Mouse (Mus musculus): ENCODE measurements around the gene Lsm12. TPM values are rescaled to one million over a fixed set of nuclear protein-coding genes. Genes with fewer than 3 reads are reported as not detected.

Lsm12 gene
- polyA plus RNA-seq, 1 experiment from 2014 or later, result 114 TPM

- Histone ChIP-seq H3K36me3 (peaks cover 14% of the 10 kb centered on the region; the same call in 1 of the 2 replicates), H3K4me3 (no peak overlapping the region), H3K27ac (peak overlapping the region; percentile 25; the same call in 1 of the 2 replicates), H3K9me3 (replicated peaks) (no peaks in the 10 kb centered on the region), H3K4me1 (peaks cover 71% of the 10 kb centered on the region), H3K27me3 (no peaks in the 10 kb centered on the region), H3K4me2 (replicated peaks) (no peak overlapping the region), H3K9ac (0 out of 2 replicates have a peak overlapping the region, but pooled peaks have one; percentile 23)
- ATAC-seq (ENCODE audit: low FRiP score), result no peak
- WGBS, result 61% methylated on average over 10 of the region's 10 CpGs
Measured at GRCm38 (mm10) chr11:102214430-102215156, 29.5 kb upstream of the Lsm12 start.

- Histone ChIP-seq H3K4me3 (no peak overlapping the region), H3K27ac (no peak overlapping the region), H3K9me3 (replicated peaks) (no peaks in the 10 kb centered on the region), H3K9ac (no peak overlapping the region), H3K4me1 (peaks cover 69% of the 10 kb centered on the region), H3K4me2 (replicated peaks) (no peak overlapping the region), H3K27me3 (no peaks in the 10 kb centered on the region), H3K36me3 (peaks cover 3% of the 10 kb centered on the region)
- no peak for ATAC-seq (ENCODE audit: low FRiP score)
- 70% methylated on average over 18 of the region's 18 CpGs for WGBS
Measured at GRCm38 (mm10) chr11:102211936-102212341, 26.8 kb upstream of the Lsm12 start.

- H3K4me1 ChIP-seq, result peaks cover 65% of the 10 kb centered on the region
- WGBS, result 69% methylated on average over 5 of the region's 5 CpGs
- H3K27me3 ChIP-seq, result no peaks in the 10 kb centered on the region
- peaks cover 12% of the 10 kb centered on the region for H3K36me3 ChIP-seq
- H3K9me3 ChIP-seq (replicated peaks), result no peaks in the 10 kb centered on the region
- H3K9ac ChIP-seq, result no peak overlapping the region
- no peak overlapping the region for H3K27ac ChIP-seq
- no peak overlapping the region for H3K4me2 ChIP-seq (replicated peaks)
- no peak for ATAC-seq (ENCODE audit: low FRiP score)
- no peak overlapping the region for H3K4me3 ChIP-seq
Measured at GRCm38 (mm10) chr11:102211011-102211410, 25.9 kb upstream of the Lsm12 start.

GRCm38 (mm10) chr11:102210185-102210584, 25.1 kb upstream of the Lsm12 start:
- Histone ChIP-seq H3K9ac (no peak overlapping the region), H3K27me3 (no peaks in the 10 kb centered on the region), H3K4me2 (replicated peaks) (no peak overlapping the region), H3K36me3 (peaks cover 20% of the 10 kb centered on the region), H3K4me3 (no peak overlapping the region), H3K9me3 (replicated peaks) (no peaks in the 10 kb centered on the region), H3K4me1 (peaks cover 57% of the 10 kb centered on the region), H3K27ac (no peak overlapping the region)
- 80% methylated on average over 3 of the region's 3 CpGs for whole genome bisulfite sequencing
- no peak for ATAC-seq (ENCODE audit: low FRiP score)

GRCm38 (mm10) chr11:102209742-102210141, 24.6 kb upstream of the Lsm12 start:
- no peak for ATAC-seq (ENCODE audit: low FRiP score)
- peaks cover 52% of the 10 kb centered on the region for H3K4me1 ChIP-seq
- WGBS, result 25% methylated on average over 2 of the region's 2 CpGs
- H3K4me2 ChIP-seq (replicated peaks), result no peak overlapping the region
- H3K4me3 ChIP-seq, result no peak overlapping the region
- H3K27me3 ChIP-seq, result no peaks in the 10 kb centered on the region
- H3K9me3 ChIP-seq (replicated peaks), result no peaks in the 10 kb centered on the region
- no peak overlapping the region for H3K27ac ChIP-seq
- no peak overlapping the region for H3K9ac ChIP-seq
- H3K36me3 ChIP-seq, result peaks cover 25% of the 10 kb centered on the region

- 26% methylated on average over 3 of the region's 4 CpGs for WGBS
- H3K4me3 ChIP-seq, result no peak overlapping the region
- no peaks in the 10 kb centered on the region for H3K27me3 ChIP-seq
- no peak overlapping the region for H3K27ac ChIP-seq
- H3K9me3 ChIP-seq (replicated peaks), result no peaks in the 10 kb centered on the region
- H3K9ac ChIP-seq, result no peak overlapping the region
- peaks cover 34% of the 10 kb centered on the region for H3K36me3 ChIP-seq
- no peak overlapping the region for H3K4me2 ChIP-seq (replicated peaks)
- ATAC-seq (ENCODE audit: low FRiP score), result no peak
- H3K4me1 ChIP-seq, result peaks cover 44% of the 10 kb centered on the region
Measured at GRCm38 (mm10) chr11:102208846-102209245, 23.8 kb upstream of the Lsm12 start.

- H3K9ac ChIP-seq, result 0 out of 2 replicates have a peak overlapping the region, but pooled peaks have one; percentile 35
- 0 out of 2 replicates have a peak overlapping the region, but pooled peaks have one; percentile 2 for H3K4me2 ChIP-seq (replicated peaks)
- WGBS, result 23% methylated on average over 11 of the region's 11 CpGs
- ATAC-seq (ENCODE audit: low FRiP score), result 0 out of 2 replicates have a peak, but pooled peaks have one; percentile 36
- no peaks in the 10 kb centered on the region for H3K27me3 ChIP-seq
- no peak overlapping the region for H3K4me3 ChIP-seq
- peaks cover 44% of the 10 kb centered on the region for H3K4me1 ChIP-seq
- peak overlapping the region; percentile 52; the same call in 1 of the 2 replicates for H3K27ac ChIP-seq
- H3K36me3 ChIP-seq, result peaks cover 40% of the 10 kb centered on the region
- H3K9me3 ChIP-seq (replicated peaks), result no peaks in the 10 kb centered on the region
Measured at GRCm38 (mm10) chr11:102207825-102208777, 23.0 kb upstream of the Lsm12 start.

GRCm38 (mm10) chr11:102206481-102206880, 21.4 kb upstream of the Lsm12 start:
- Histone ChIP-seq H3K27ac (no peak overlapping the region), H3K4me2 (replicated peaks) (no peak overlapping the region; the same call in 1 of the 2 replicates), H3K4me3 (no peak overlapping the region), H3K9me3 (replicated peaks) (no peaks in the 10 kb centered on the region), H3K9ac (no peak overlapping the region; the same call in 1 of the 2 replicates), H3K4me1 (peaks cover 36% of the 10 kb centered on the region), H3K27me3 (no peaks in the 10 kb centered on the region), H3K36me3 (peaks cover 53% of the 10 kb centered on the region)
- WGBS, result 63% methylated on average over 29 of the region's 30 CpGs
- no peak for ATAC-seq (ENCODE audit: low FRiP score)

GRCm38 (mm10) chr11:102201408-102201821, 16.3 kb upstream of the Lsm12 start:
- Histone ChIP-seq H3K4me3 (no peak overlapping the region), H3K27me3 (no peaks in the 10 kb centered on the region), H3K9me3 (replicated peaks) (no peaks in the 10 kb centered on the region), H3K27ac (no peak overlapping the region), H3K4me2 (replicated peaks) (no peak overlapping the region), H3K9ac (no peak overlapping the region), H3K4me1 (peaks cover under 1% of the 10 kb centered on the region; the same call in 1 of the 2 replicates), H3K36me3 (peaks cover 96% of the 10 kb centered on the region)
- ATAC-seq (ENCODE audit: low FRiP score), result no peak
- 82% methylated on average over 12 of the region's 12 CpGs for WGBS

GRCm38 (mm10) chr11:102199856-102200255, 14.8 kb upstream of the Lsm12 start:
- H3K9ac ChIP-seq, result no peak overlapping the region
- H3K27ac ChIP-seq, result no peak overlapping the region
- no peaks in the 10 kb centered on the region for H3K27me3 ChIP-seq
- ATAC-seq (ENCODE audit: low FRiP score), result no peak
- WGBS, result 82% methylated on average over 9 of the region's 9 CpGs
- H3K4me2 ChIP-seq (replicated peaks), result no peak overlapping the region
- H3K36me3 ChIP-seq, result peaks cover 96% of the 10 kb centered on the region
- H3K4me3 ChIP-seq, result no peak overlapping the region
- no peaks in the 10 kb centered on the region for H3K4me1 ChIP-seq
- H3K9me3 ChIP-seq (replicated peaks), result no peaks in the 10 kb centered on the region

GRCm38 (mm10) chr11:102198245-102198644, 13.1 kb upstream of the Lsm12 start:
- WGBS, result 69% methylated on average over 6 of the region's 6 CpGs
- Histone ChIP-seq H3K9me3 (replicated peaks) (no peaks in the 10 kb centered on the region), H3K9ac (no peak overlapping the region), H3K4me1 (no peaks in the 10 kb centered on the region), H3K36me3 (peaks cover 96% of the 10 kb centered on the region), H3K27ac (no peak overlapping the region), H3K4me2 (replicated peaks) (no peak overlapping the region), H3K4me3 (no peak overlapping the region), H3K27me3 (no peaks in the 10 kb centered on the region)
- ATAC-seq (ENCODE audit: low FRiP score), result no peak
